Mouse (Mus musculus) urinary bladder, adult 2 months (tissue): ENCODE results near the gene Zbtb37. TPM values are rescaled to one million over a fixed set of nuclear protein-coding genes. Genes with fewer than 3 reads are reported as not detected.
"Not testable (repeated sequence)": the region's sequence is repeated elsewhere in the genome, so short reads cannot be mapped to it uniquely, and the experiment has no call there.

Experiments used
- DNase-seq: peaks from one replicate; pipeline ENCODE4 v3.0.0; 2022; ENCODE audit warnings: low spot score
- polyA plus RNA-seq: library from polyadenylated mRNA; depleted of rRNA; stranded (reverse); fragments of >200 nt; gene quantifications from 2 replicates; pipeline ENCODE4 v1.2.3, GENCODE M21; 2012

Gene Zbtb37
- polyA plus RNA-seq, 1 experiment = 4.1 TPM

DNA sequence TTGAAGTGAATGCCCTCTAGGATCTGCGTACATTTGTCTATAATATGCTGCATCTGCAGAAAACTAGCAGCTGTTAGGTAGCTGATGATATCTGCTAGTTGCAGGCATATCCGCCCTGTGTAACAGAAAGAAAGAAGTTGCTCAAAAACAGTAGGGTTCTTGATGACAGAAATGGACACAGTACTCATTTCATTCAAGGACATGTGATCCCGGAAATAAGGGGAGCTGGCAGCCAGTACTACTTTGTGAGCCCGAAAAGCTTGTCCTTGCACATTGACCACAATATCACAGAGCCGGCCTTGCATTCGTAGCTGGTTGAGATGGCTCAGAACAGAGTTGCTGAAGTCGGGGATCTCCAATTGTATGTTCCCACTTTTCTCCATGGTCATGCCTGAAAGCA lies 2.3 kb downstream of the Zbtb37 start:
- no peak for DNase-seq

DNA sequence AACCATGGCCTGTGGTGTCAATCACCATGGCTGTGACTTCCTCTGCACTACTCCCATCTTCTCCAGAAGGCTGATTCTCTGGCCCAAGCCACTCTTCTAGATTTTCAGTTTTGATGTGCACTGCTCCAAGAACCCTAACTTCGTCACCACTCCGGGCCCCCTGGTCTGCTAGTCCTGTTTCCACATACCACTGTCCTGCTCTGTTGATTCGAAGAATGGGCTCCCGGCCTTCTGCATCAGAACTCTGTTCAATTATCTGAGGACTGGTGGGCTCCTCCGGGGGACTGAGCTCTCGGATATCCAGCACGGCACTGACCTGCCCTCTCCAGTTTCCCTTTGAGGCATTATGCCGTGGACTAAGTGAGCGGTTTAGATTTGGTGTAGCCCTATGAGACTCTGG lies 2.8 kb downstream of the Zbtb37 start:
- no peak for DNase-seq

DNA sequence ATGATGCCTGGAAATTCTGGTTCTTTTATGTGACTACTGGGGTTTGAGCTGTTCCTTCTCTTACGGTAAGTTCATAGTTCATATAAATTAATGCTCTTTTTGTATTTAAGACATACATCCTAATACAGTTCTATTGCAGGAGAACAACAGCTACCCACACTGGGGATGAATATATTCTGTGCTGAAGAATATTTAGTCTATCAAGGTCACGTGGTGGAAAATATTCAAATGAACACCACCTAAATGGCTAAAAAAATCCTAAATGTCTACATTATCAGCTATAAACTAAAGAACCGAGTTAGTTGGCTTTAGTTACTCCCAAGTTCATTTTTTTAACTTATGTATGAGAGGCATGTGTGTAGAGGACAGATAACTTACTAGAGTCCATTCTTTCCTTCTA lies 4.6 kb downstream of the Zbtb37 start:
- no peak for DNase-seq

DNA sequence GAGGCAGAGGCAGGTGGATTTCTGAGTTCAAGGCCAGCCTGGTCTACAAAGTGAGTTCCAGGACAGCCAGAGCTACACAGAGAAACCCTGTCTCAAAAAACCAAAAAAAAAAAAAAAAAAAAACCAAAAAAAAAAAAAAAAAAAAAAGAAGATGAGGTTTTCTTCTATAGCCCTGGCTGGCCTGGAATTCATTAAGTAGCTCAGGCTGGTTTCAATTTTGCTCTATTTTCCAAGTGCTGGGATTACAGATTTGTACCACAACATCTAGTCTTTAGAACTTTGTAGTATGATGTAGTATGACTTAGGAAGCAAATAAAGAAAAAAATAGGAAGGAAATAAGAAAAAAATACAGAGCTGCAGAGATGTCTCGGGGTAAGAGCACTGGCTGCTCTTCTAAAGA lies 6.2 kb downstream of the Zbtb37 start:
- not testable (repeated sequence) for DNase-seq

DNA sequence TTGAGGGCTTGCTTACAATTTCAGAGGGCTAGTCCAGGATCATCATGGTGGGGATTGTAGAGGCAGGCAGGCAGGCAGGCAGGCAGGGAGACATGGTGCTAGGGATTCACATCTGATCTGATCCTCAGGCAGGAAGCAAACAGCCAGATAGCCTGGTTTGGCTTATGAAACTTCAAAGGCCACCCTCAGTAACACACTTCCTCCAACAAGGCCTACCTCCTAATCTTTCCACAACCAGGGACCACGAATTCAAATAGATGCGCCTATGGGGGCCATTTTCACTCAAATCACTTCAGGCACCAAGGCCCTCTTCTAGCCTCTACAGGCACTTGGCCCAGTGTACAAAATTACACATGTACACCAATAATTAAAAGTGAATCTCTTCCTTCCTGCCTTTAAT lies 7.5 kb downstream of the Zbtb37 start:
- no peak for DNase-seq

DNA sequence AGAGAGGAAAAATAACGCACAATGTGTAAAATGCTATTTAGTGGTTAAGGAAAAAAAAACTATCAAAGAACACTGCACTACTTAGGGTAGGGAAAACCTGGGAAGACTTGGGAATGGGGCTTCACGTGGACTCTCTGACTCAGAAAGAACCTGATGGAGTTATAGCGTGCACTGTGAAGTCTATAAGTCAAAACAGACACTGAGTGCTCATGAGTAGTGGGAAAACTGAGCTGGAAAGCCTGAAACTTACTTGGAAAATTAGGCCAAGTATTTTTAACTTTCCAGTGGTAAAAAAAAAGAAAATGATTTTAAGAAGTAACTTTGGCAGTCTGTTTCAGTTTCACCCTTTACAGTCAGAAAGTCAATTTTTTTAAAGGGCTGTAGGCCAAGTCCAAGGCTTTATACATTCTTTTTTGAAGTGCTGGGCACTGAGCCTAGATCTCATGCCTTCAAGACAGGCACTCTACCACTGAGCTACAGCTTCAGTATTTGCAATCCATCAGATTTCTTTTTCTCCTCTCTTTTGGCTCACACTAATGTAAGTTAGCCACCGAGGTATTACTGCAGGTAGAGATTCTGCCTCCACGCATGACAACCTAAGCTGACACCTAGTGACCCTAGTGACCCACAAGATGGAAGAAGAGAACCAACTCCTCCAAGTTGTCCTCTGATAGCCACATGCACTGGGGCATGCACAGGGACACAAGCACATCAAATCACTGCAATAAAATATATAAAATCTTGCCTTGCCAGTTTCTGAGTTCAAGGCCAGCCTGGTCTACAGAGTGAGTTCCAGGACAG lies 9.0 kb downstream of the Zbtb37 start:
- DNase-seq = no peak

DNA sequence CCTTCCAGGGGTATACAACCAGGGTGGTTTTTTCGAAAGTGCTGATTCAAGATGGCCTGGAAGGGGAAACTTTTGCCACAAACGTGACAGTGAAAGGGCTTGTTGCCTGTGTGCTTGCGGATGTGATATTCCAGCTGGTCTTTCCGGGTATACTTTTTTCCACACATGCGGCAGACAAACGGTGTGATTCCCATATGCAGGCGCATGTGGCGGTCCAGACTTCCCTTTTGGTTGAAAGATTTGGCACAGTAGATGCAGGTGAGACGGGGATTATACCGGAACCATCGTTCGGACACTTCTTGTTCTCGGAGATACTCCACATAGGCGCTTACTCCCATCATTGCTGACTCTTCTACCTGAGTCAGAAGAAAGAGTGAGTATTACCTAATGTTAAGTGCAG lies 14.6 kb downstream of the Zbtb37 start:
- no peak for DNase-seq

DNA sequence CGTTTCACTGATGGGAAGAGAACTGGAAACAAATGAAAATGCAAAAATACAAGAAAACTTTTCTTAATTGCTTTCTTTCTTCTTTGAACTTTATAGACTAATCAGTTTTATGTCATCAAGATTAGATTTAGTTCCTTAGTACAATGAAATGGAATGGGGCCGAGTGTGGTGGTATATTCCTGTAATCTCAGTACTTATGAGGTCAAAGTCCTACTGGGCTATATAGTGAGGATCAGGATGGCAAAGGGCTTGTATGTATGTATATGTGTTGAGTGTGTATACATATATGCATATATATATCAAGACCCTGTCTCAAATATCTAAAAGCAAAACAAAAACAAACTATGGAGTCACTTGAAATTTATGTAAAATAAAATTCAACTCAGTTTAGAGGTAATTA lies 18.3 kb downstream of the Zbtb37 start:
- DNase-seq = no peak

DNA sequence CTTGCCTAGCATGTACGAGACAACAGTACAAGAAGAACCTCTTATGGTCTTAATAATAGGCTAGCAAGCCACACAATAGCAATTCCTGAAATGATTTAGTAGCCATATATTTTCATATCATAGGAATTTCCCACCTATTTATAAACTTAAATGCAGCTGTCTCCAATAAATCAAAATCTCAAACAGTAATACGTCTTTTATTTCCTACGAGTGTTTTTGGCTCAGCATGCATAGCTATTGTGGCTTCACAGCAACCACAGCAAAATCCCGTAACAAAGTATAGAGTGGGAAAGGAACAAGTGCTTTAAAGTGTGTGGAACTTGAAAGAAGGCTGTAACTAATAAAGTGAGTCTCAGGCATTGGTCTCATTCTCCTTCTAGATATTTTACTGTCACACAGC lies 24.2 kb downstream of the Zbtb37 start:
- no peak for DNase-seq

DNA sequence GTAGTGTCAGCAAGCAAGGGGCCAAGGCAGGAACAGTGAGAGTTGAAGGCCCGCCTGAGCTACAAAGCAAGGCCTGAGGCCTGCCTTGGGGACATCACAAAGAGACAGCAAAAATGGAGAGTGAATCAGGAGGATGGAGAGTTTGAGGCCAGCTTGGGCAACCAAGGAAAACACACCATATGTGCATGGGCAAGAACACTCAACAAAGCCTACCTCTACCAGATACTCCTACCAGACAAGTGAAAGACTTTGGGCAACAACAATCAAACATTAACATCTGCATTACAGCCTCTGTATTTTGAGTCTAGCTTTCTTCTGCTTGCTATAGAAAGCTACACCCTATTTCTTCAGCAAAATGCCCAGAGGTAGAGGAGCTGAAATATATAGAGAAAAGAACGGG lies 26.6 kb downstream of the Zbtb37 start:
- DNase-seq = no peak

DNA sequence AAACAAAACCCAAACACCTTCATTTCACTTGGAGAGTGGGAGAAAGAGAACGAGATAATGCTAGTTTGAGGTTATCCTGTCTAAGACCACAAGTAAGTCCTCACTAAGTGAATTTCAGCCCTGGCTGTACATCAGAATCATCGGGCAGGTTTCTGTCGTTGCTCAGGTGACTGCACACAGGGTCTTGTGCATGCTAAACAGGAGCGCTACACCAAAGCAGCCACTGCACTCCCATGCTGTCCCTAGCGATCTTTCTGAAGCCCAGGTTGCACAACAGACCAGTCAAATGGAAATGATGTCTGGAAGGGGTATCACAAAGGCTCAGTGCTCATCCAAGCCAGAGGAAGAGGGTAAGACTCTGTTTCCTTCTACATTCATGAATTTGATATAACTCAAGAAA lies 28.2 kb downstream of the Zbtb37 start:
- no peak for DNase-seq

DNA sequence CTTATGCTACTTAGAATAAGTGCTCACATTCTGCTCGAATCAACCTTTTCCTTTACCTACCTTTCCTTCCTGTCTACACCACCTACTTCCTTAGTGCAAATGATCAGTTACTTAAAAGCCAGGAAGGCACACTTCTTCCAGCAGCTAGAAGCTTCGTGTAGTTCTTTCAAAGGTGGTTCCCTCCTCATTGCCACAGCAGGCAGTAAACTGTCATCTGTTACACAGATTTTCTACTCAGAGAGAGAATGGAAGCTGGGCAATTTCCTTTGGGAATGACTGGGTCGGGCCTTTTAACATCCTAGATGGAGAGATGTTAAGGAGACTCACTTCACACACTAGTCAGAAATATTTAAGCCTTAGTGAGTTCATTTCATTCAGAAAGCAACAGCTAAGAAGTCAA lies 29.1 kb downstream of the Zbtb37 start:
- no peak for DNase-seq

DNA sequence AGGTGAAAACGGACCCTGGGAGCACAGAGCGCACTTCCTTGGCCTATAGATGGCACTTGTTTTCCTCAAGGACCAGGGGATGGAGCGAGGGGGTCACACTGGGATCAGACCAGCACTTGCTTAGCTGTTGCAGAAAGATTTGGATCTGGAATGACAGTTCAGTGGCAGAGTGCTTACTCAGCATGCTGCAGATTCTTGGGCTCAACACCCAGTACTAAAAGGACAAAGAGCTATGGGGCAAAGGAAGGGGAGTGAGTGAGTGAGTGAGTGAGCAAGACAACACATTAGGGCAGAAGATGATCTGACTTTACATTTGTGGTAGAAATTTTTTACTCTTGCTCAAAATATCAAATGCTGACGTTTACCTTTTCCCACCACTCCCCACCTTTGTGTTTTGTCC lies 29.7 kb downstream of the Zbtb37 start:
- no peak for DNase-seq

DNA sequence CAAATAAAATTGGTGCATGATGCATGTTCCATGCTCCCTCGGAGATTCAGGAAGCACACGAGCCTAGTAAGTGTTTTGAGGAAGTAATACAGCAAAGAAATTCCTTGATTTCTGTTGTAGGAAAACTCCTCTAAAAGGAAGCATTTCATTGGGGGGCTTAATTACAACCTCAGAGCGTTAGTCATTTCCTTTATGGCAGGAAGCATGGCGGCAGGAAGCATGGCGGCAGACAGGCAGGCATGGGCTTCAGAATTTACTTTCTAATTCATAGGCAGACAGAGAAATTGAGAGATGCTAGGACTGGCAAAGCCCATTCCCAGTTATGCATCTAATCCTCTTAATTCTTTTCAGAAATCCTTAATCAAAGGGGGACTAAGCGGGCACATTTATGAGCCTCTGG lies 40.8 kb downstream of the Zbtb37 start:
- no peak for DNase-seq

DNA sequence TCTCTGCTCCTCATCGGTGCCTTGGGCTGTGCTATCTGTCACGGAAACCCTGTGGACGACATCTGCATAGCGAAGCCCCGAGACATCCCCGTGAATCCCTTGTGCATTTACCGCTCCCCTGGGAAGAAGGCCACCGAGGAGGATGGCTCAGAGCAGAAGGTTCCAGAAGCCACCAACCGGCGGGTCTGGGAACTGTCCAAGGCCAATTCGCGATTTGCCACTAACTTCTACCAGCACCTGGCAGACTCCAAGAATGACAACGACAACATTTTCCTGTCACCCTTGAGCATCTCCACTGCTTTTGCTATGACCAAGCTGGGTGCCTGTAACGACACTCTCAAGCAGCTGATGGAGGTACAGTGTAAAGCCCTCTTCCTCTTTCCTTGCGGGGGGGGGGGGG lies 45.3 kb downstream of the Zbtb37 start:
- DNase-seq = no peak

DNA sequence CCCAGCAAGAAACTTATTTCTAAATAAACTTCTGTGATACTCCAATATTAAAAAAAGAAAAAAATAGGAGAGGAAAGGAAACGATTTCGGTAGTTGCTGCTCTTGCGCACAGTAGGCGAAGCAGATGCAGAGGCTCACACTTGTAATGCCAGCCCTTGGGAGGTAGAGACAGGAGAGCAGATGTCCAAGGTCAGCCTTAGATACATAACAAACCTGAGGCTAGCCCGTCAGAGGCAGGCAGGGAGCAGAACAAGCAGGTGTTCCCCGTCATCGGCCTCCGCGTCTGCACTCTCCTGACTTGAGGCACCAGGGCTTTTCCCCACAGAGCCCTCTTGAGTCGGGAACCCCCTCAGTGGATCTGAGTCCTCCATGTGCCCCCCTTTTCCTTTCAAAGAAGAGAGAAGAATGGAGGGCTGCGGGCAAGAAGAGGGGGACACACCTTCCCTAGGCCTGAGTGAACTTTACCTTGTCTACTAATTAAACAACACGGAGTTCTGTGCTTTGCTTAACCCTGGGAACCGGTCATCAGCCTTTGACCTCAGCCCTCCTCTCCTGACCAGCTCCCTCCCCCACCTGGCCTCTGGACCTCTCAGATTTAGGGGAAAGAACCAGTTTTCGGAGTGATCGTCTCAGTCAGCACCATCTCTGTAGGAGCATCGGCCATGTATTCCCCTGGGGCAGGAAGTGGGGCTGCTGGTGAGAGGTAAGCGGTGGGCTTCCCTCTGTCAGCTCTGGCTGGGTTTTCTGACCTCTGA lies 47.6 kb downstream of the Zbtb37 start:
- DNase-seq = no peak

DNA sequence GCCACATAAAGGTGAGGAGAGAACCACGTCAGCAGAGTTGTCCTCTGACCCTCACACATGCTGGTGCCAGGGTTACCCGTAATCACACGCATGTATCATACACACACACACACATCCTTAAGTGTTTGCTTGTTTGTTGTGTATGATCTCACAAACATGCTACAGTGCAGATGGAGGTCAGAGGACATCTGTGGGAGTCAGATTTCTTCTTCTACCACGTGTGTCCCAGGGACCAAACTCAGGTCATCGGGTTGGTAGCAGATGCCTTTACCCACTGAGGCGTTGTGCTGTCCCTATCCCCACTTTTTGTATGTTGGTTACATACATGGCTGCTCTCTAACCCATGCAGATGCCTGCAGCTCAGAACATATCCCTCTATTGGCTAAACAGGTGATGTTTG lies 49.2 kb downstream of the Zbtb37 start:
- DNase-seq = no peak

DNA sequence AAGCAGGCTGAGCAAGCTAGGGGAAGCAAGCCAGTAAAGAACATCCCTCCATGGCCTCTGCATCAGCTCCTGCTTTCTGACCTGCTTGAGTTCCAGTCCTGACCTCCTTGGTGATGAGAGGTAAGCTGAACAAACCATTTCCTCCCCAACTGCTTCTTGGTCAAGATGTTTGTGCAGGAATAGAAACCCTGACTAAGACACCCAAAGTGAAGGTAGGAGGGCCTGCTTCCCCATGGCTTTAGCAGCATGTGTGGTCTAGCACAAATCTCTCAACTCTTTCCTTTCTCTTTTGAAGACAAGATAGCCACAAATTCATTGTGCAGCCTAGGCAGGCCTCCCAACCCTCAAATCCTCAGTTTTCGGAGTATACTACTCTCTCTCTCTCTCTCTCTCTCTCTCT lies 49.9 kb downstream of the Zbtb37 start:
- not testable (repeated sequence) for DNase-seq

DNA sequence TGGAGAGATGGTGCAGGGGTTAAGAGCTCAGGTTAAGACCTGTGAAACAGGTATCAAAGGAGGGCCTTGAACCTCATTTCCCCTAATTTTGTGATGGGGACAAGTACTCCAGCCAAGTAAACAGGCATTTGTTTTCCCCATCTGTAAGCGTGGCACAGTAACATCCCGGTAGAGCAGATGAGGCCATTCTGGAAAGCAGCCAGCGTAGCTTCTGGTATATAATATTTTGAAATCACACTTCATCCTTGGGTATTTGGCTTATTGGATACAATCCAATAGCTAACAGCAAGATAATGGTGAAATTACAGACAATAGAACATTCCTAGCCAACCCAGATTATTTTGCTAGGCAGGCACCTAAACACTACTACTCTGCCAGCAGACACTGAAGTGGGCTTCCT lies 51.8 kb downstream of the Zbtb37 start:
- no peak for DNase-seq

DNA sequence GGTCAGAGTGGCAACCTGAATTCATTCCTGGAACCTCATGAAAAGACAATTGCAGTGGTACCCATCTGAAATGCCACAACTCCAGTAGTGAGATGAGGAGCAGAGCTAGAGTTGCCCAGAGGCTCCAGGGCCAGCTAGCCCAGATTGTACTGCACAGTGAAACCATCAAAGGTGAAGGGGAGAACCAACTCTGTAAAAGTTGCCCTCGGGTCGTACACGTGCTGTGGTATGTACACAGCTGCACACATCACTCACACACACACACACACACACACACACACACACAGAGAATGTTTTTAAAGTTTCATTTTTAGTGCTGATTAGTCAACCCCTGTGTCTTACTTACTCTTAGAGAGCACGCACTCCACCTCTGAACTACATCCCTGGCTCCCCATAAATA lies 53.3 kb downstream of the Zbtb37 start:
- DNase-seq = no peak

DNA sequence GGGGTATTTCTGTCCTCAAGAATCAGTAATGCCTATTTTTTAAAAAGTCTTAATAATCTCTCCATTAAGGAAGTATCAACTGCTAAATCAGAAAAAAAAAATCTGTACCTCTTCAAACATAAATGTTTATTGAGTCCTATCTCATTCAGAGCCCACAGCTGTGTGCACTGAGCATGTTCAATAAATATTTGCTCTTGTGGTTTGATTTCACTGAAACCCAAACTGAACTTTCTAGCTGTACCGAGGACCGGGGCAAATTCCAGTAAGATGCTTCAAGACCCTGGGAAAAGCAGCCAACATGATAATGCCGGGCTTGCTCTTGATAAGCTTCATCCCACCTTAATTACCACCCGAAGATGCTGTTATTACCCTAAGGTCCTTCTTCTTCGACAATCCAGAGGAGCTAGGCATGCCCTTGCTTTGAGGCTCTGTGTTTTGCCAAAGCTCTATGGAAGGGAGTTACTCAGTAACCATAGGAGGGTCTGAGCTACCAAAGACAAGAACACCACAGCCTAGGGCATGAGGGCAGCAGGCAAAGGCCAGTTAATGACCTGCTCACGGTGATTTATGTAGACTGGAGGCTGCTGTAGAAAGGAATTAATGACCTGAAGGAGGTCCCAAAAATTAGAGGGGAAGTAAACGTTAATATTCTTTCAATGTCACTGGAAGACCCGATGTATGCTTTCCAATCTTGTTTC lies 54.0 kb downstream of the Zbtb37 start:
- no peak for DNase-seq

DNA sequence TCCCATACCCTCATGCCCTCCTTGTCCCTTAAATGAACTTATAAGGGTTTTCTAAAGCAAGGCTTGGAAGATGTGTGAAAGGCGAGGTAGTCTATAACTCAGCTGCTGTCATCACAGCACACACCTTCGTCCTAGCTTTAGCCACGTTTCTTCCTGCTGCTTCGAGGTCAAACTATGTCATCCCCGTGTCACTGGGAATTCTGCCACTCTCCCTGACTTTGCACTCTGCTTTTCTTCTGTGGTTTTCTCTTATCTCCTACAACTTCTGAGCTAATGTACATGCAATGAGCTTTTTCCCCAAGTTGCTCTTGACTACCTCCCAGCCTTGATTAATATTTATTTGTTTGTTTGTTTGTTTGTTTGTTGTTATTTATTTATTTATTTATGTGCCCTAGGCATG lies 54.6 kb downstream of the Zbtb37 start:
- no peak for DNase-seq
